Mouse (Mus musculus) olfactory bulb, adult 2 months (tissue): Measurements from ENCODE around the gene Naa50.

Source experiments
- CTCF ChIP-seq: fragments of 200-500 bp; IDR thresholded peaks from 2 replicates; pipeline ENCODE4 v1.5.1; 2012; ENCODE audit warnings: low read depth, mild to moderate bottlenecking, low read length, moderate library complexity; ENCODE audit not compliant: insufficient read depth
- POLR2A ChIP-seq: fragments of 200-500 bp; IDR thresholded peaks from 2 replicates; pipeline ENCODE4 v1.6.1; 2012; ENCODE audit warnings: mild to moderate bottlenecking, low read depth, low read length, moderate library complexity; ENCODE audit not compliant: insufficient read depth

DNA sequence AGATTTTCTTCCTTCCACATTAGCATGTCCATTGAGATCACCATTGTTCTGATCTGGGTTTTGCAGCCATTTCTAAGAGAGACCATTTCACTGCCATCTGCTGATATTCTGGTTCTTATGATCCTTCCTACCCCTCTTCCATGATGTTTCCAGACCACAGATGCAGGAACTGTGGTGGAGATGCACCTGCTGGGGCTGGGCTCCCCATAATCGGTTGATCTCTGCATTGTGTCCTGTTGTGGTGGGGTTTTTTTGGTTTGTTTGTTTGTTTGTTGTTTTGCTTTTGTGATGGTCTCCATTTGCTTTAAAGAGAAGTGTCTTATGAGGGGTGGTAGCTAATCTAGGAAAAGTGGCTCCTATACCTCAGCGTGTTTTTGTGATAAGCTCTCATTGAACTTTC, 36.9 kb downstream of the Naa50 start:
- TF ChIP-seq POLR2A (no peak), CTCF (no peak)
